Mouse (Mus musculus) macrophage (primary cell): ENCODE results near the gene Ccl21b. TPM values are rescaled to one million over a fixed set of nuclear protein-coding genes. Genes with fewer than 3 reads are reported as not detected.
"Not testable (repeated sequence)": the region's sequence is repeated elsewhere in the genome, so short reads cannot be mapped to it uniquely, and the experiment has no call there.

ENCODE experiments used
- H3K27ac ChIP-seq: fragments of 350-480 bp; formaldehyde crosslinking; 2 replicates; pipeline ENCODE4 v1.9.0; 2021
- H3K36me3 ChIP-seq: fragments of 350-480 bp; formaldehyde crosslinking; 2 replicates; pipeline ENCODE4 v1.9.0; 2021; ENCODE audit errors: inconsistent target
- H3K4me3 ChIP-seq: fragments of 350-480 bp; formaldehyde crosslinking; 2 replicates; pipeline ENCODE4 v1.9.0; 2021; ENCODE audit errors: inconsistent target
- H3K79me2 ChIP-seq: fragments of 350-480 bp; formaldehyde crosslinking; 2 replicates; pipeline ENCODE4 v1.9.0; 2021; ENCODE audit errors: inconsistent target
- WGBS: methylation state at CpG from one replicate; pipeline ENCODE4 v1.1.7; 2026; ENCODE audit warnings: inconsistent platforms; ENCODE audit not compliant: missing documents; 5-methylcytosine and 5-hydroxymethylcytosine counted together
- polyA plus RNA-seq: library from polyadenylated mRNA; stranded (reverse); fragments of 250-400 nt; gene quantifications from 3 replicates; pipeline ENCODE4 v1.2.4, GENCODE M21; 2018; ENCODE audit warnings: inconsistent platforms
- total RNA-seq, 78 experiments: library from RNA; depleted of rRNA; stranded (reverse); fragments of 250-400 nt; gene quantifications; 1 replicate in 9 of 78; 2 replicates in 24 of 78; 3 replicates in 43 of 78; 4 replicates in 2 of 78; pipeline ENCODE4 v1.2.4; 2018; ENCODE audit warnings: inconsistent platforms in 56 of 78

The Ccl21b gene
- total RNA-seq (2018; cell fraction: chromatin; rRNA removed), result not detected
- not detected for total RNA-seq (2018; cell fraction: cytosol; rRNA removed)
- not detected for total RNA-seq (2018; cell fraction: nucleus; rRNA removed)
- polyA plus RNA-seq, result not detected in 3 replicates

GRCm38 (mm10) chr4:42255467-42255866, at the start of gene Ccl21b:
Gene Ccl21b, plus strand, starts transcription at chr4:42255767.
- not testable (repeated sequence) for H3K4me3 ChIP-seq, H3K36me3 ChIP-seq, H3K79me2 ChIP-seq, H3K27ac ChIP-seq
- WGBS, result no CpG with 5 or more reads among the region's 5 CpGs

DNA sequence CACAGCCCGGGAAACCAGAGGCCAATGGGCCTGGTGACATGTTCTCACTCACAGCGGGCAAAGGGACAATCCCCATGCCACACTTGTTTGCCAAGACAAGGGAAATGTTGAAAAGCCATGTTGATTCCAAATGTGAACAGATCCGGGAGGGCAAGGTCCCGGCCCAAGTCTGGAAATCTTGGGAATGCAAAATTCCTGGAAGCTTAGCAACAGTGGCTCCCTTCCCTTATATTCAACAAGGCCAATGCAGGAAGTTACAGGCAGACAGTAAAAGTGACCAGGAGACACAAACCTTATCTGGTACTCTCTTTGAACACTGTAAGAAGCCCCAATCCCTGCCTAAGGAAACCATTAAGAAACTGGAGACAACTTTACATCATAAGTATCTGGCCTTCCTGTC, 15.2 kb upstream of the Ccl21b start, which contains the start of gene Gm10600:
Gene Gm10600, plus strand, starts transcription at position 301 of the 400 bp plus-strand sequence.
- not testable (repeated sequence) for H3K27ac ChIP-seq, H3K36me3 ChIP-seq, H3K4me3 ChIP-seq, H3K79me2 ChIP-seq
- WGBS, result no CpG with 5 or more reads among the region's 4 CpGs

DNA sequence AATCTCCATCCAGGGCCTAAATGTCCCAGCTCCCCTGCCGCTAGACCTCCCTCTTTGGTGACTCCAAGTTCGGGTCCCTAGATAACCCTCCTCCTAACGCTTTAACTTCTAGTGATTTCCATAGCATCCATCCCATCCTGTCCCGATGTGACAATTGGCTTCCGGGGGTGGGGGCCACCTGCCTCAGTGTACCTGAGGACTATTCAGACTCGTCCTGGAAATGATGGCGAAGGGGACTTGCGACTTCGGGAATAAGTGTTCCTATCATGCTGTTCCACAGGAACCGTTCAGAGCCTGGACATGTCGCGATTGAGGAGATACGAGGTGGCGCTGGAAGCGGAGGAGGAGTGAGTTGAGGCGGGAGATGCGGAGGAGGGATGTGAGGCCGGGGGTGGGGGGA, 38.4 kb downstream of the Ccl21b start, which contains the start of gene Gm21953:
Gene Gm21953, plus strand, starts transcription at position 301 of the 400 bp plus-strand sequence.
- WGBS, result no CpG with 5 or more reads among the region's 18 CpGs
- not testable (repeated sequence) for H3K79me2 ChIP-seq, H3K36me3 ChIP-seq, H3K4me3 ChIP-seq, H3K27ac ChIP-seq

Other genes starting within 250 kb of the Ccl21b start
- gene Gm21093, start 221.0 kb upstream of the Ccl21b start, polyA plus RNA-seq, result not detected in 3 replicates
- gene Gm3893, start 164.6 kb upstream of the Ccl21b start, polyA plus RNA-seq, result not detected in 3 replicates
- gene Gm13304, start 140.9 kb upstream of the Ccl21b start, polyA plus RNA-seq, result not detected in 3 replicates
- gene Gm13306, start 102.3 kb upstream of the Ccl21b start, polyA plus RNA-seq, result not detected in 3 replicates
- not detected in 3 replicates for gene Gm13305, start 87.2 kb upstream of the Ccl21b start, polyA plus RNA-seq
- not detected in 3 replicates for gene Gm10600, start 15.1 kb upstream of the Ccl21b start, polyA plus RNA-seq
- not detected in 3 replicates for gene Gm21953, start 38.5 kb downstream of the Ccl21b start, polyA plus RNA-seq
- not detected in 3 replicates for gene Fam205a3, start 62.6 kb downstream of the Ccl21b start, polyA plus RNA-seq
- gene Gm21586, start 183.6 kb downstream of the Ccl21b start, polyA plus RNA-seq, result not detected in 3 replicates
- gene Gm2163, start 211.0 kb downstream of the Ccl21b start, polyA plus RNA-seq, result not detected in 3 replicates